Mouse (Mus musculus) midbrain, postnatal 0 days (tissue): ENCODE results near the gene Aadacl4. TPM values are rescaled to one million over a fixed set of nuclear protein-coding genes. Genes with fewer than 3 reads are reported as not detected.

Experiments
- ATAC-seq: fragments of 200-750 bp; cut with Nextera tagmentation; 2 replicates; pipeline ENCODE4 v1.8.0; 2017; ENCODE audit warnings: moderate number of reproducible peaks, mild to moderate bottlenecking, moderate TSS enrichment, moderate library complexity; ENCODE audit not compliant: low FRiP score
- DNase-seq: peaks from one replicate; pipeline ENCODE4 v3.0.0-alpha.2; 2015; ENCODE audit warnings: low spot score
- H3K27ac ChIP-seq: fragments of 300-500 bp; sonication (generic); 2 replicates; pipeline ENCODE4 v1.5.1; 2014; ENCODE audit warnings: low read depth, mild to moderate bottlenecking, low read length, mixed read lengths
- H3K27me3 ChIP-seq: fragments of 300-500 bp; sonication (generic); 2 replicates; pipeline ENCODE4 v1.6.1; 2014; ENCODE audit warnings: low read length, control low read depth, mixed read lengths; ENCODE audit not compliant: insufficient read depth
- H3K36me3 ChIP-seq: fragments of 300-500 bp; sonication (generic); 2 replicates; pipeline ENCODE4 v1.6.1; 2014; ENCODE audit warnings: low read length, control low read depth, mixed read lengths; ENCODE audit not compliant: insufficient read depth
- H3K4me1 ChIP-seq: fragments of 300-500 bp; sonication (generic); 2 replicates; pipeline ENCODE4 v1.6.1; 2014; ENCODE audit warnings: mild to moderate bottlenecking, control low read depth, antibody characterized with exemption, low read length, mixed read lengths; ENCODE audit not compliant: insufficient read depth
- H3K4me2 ChIP-seq: fragments of 300-500 bp; sonication (generic); 2 replicates; pipeline ENCODE4 v1.6.1; 2014; ENCODE audit warnings: low read depth, mild to moderate bottlenecking, low read length, mixed read lengths; ENCODE audit not compliant: poor library complexity, severe bottlenecking
- H3K4me3 ChIP-seq: fragments of 300-500 bp; sonication (generic); 2 replicates; pipeline ENCODE4 v1.5.1; 2014; ENCODE audit warnings: low read depth, mild to moderate bottlenecking, low read length, moderate library complexity
- H3K9ac ChIP-seq: fragments of 300-500 bp; sonication (generic); replicated peaks from 2 replicates; pipeline ENCODE4 v1.6.1; 2014; ENCODE audit warnings: mild to moderate bottlenecking, low read length, moderate library complexity, mixed read lengths; ENCODE audit not compliant: poor library complexity, severe bottlenecking
- H3K9me3 ChIP-seq: fragments of 300-500 bp; sonication (generic); 2 replicates; pipeline ENCODE4 v1.6.1; 2016; ENCODE audit warnings: low read length, control low read depth
- CTCF ChIP-seq: IDR thresholded peaks from 2 replicates; pipeline ENCODE4 v1.5.1; 2016; ENCODE audit warnings: antibody characterized with exemption, mild to moderate bottlenecking
- polyA plus RNA-seq: library from polyadenylated mRNA; unstranded; fragments of >200 nt; fragmentation: Nextera tagmentation; extraction: Ambion mirVana; gene quantifications from 2 replicates; pipeline ENCODE4 v1.2.1, GENCODE M21; 2015
- total RNA-seq: library from RNA; depleted of rRNA; stranded (reverse); fragments of >200 nt; gene quantifications from 2 replicates; pipeline ENCODE4 v1.2.3, GENCODE M21; 2014; rRNA removed

Aadacl4 gene
- total and polyA plus RNA-seq, 2 experiments from 2014 or later = not detected

DNA sequence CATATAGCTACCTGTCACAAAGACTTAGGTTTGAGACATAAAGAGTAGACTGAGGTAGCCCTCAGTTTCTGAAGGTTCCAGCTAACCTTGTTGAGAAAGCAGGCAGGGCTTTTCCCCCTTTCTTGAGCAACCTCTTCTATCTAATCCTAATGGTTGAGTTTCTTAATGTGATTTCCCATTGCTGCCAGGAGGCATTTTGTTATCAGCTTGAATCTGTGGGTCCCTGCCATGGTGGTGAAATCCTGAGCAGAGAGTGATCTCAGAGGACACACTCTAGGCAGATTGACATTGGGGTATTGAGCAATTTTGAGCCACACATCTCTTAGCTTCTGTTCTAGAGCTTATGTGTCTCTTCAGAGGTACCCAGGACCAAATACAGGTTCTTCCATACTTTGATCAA lies 24.8 kb downstream of the Aadacl4 start:
- H3K27me3 ChIP-seq = no peaks in the 10 kb centered on the region
- H3K4me3 ChIP-seq = no peak overlapping the region
- H3K27ac ChIP-seq = no peak overlapping the region
- no peak for TF ChIP-seq CTCF
- no peak overlapping the region for H3K9ac ChIP-seq
- H3K9me3 ChIP-seq = peaks cover 25% of the 10 kb centered on the region
- H3K4me1 ChIP-seq = no peaks in the 10 kb centered on the region
- ATAC-seq (no peak), DNase-seq (no peak)
- H3K4me2 ChIP-seq = no peak overlapping the region
- H3K36me3 ChIP-seq = no peaks in the 10 kb centered on the region

Other genes with a start within 250 kb of the Aadacl4 start
- not detected in 2 replicates for gene Pramef20, start 235.8 kb upstream of the Aadacl4 start, total RNA-seq
- not detected in 2 replicates for gene Pramef20, start 235.8 kb upstream of the Aadacl4 start, polyA plus RNA-seq
- 0.22 TPM in 1 of 2 replicates, not detected in the other for gene Pramef12, start 205.2 kb upstream of the Aadacl4 start, total RNA-seq
- not detected in 2 replicates for gene Pramef12, start 205.2 kb upstream of the Aadacl4 start, polyA plus RNA-seq
- not detected in 2 replicates for gene 1700012P22Rik, start 174.9 kb upstream of the Aadacl4 start, total RNA-seq
- gene 1700012P22Rik, start 174.9 kb upstream of the Aadacl4 start, polyA plus RNA-seq = not detected in 2 replicates
- gene Gm9944, start 160.4 kb upstream of the Aadacl4 start, total RNA-seq = not detected in 2 replicates
- gene Gm9944, start 160.4 kb upstream of the Aadacl4 start, polyA plus RNA-seq = not detected in 2 replicates
- not detected in 2 replicates for gene Aadacl3, start 150.0 kb upstream of the Aadacl4 start, total RNA-seq
- gene Aadacl3, start 150.0 kb upstream of the Aadacl4 start, polyA plus RNA-seq = not detected in 2 replicates
- not detected in 2 replicates for gene 9430007A20Rik, start 93.9 kb upstream of the Aadacl4 start, total RNA-seq
- not detected in 2 replicates for gene 9430007A20Rik, start 93.9 kb upstream of the Aadacl4 start, polyA plus RNA-seq
- gene Gm13124, start 48.6 kb upstream of the Aadacl4 start, total RNA-seq = not detected in 2 replicates
- gene Gm13124, start 48.6 kb upstream of the Aadacl4 start, polyA plus RNA-seq = not detected in 2 replicates
- not detected in 2 replicates for gene Gm436, start 72.7 kb downstream of the Aadacl4 start, total RNA-seq
- gene Gm436, start 72.7 kb downstream of the Aadacl4 start, polyA plus RNA-seq = not detected in 2 replicates
- not detected in 2 replicates for gene Gm13178, start 107.7 kb downstream of the Aadacl4 start, total RNA-seq
- not detected in 2 replicates for gene Gm13178, start 107.7 kb downstream of the Aadacl4 start, polyA plus RNA-seq
- gene Gm438, start 172.9 kb downstream of the Aadacl4 start, total RNA-seq = not detected in 2 replicates
- not detected in 2 replicates for gene Gm438, start 172.9 kb downstream of the Aadacl4 start, polyA plus RNA-seq